Mouse (Mus musculus): ENCODE data around the gene Aatk.

GRCm38 (mm10) chr11:119979596-119980385, 67.2 kb downstream of the Aatk start:
- TF ChIP-seq POLR2A (IDR thresholded peaks at IDR 0.05; ENCODE audit: insufficient read depth, low read length), result no peak
- no peak for TF ChIP-seq CTCF (IDR thresholded peaks at IDR 0.05; ENCODE audit: low read depth, low read length)
- no peak for TF ChIP-seq EP300 (IDR thresholded peaks at IDR 0.05; ENCODE audit: insufficient read depth, low read depth, low read length)
